Mouse (Mus musculus): Measurements from ENCODE around the gene Dhx33. TPM values are rescaled to one million over a fixed set of nuclear protein-coding genes. Genes with fewer than 3 reads are reported as not detected.

Dhx33 gene
- total RNA-seq, 4 experiments from 2014 or later = 6.5 to 10.2 (median 8.3) TPM

Other genes starting within 250 kb of the Dhx33 start
- 10 to 100 TPM; 12.5 to 14.8 (median 13.5) TPM for gene Zfp3, start 240.2 kb downstream of the Dhx33 start, total RNA-seq (2022)
- gene Scimp, start 191.9 kb downstream of the Dhx33 start, total RNA-seq (2022) = not detected
- gene Rabep1, start 159.7 kb downstream of the Dhx33 start, total RNA-seq (2022) = 10 to 100 TPM; 36.0 to 42.2 (median 41.6) TPM
- 10 to 100 TPM; 26.4 to 38.5 (median 31.9) TPM for gene Nup88, start 34.5 kb downstream of the Dhx33 start, total RNA-seq (2022)
- gene Rpain, start 34.2 kb downstream of the Dhx33 start, total RNA-seq (2022) = 10 to 100 TPM; 10.9 to 16.4 (median 12.2) TPM
- gene C1qbp, start 21.4 kb downstream of the Dhx33 start, total RNA-seq (2022) = 100 to 1,000 TPM; 119 to 137 (median 127) TPM
- gene Mis12, start 15.2 kb upstream of the Dhx33 start, total RNA-seq (2022) = 1 to 10 TPM; 3.6 to 6.5 (median 4.6) TPM
- 10 to 100 TPM in 3 of 4 experiments, 1 to 10 TPM in 1; 9.8 to 15.4 (median 13.4) TPM for gene Derl2, start 15.4 kb upstream of the Dhx33 start, total RNA-seq (2022)
- under 1 TPM in 2 of 4 experiments, not detected in 2; 0.53 to 0.64 TPM for gene 6330403K07Rik, start 29.1 kb upstream of the Dhx33 start, total RNA-seq (2022)
- gene Nlrp1a, start 140.3 kb upstream of the Dhx33 start, total RNA-seq (2022) = under 1 TPM; 0.22 to 0.27 (median 0.25) TPM
- under 1 TPM in 1 of 4 experiments, not detected in 3; 0.11 TPM for gene Nlrp1b, start 226.3 kb upstream of the Dhx33 start, total RNA-seq (2022)